Mouse (Mus musculus) induced T-regulatory cell, adult 2 months (primary cell): ENCODE data around the gene Tmem39b.

ENCODE experiments used
- DNase-seq: peaks from one replicate; pipeline ENCODE4 v3.0.0-alpha.2; 2012; ENCODE audit warnings: low read depth

Gene Tmem39b

GRCm38 (mm10) chr4:129683901-129684493 lies 12.6 kb downstream of the Tmem39b start:
- DNase-seq: no peak

GRCm38 (mm10) chr4:129681837-129682236 lies 14.8 kb downstream of the Tmem39b start:
- DNase-seq: no peak

GRCm38 (mm10) chr4:129672878-129673449 lies 23.7 kb downstream of the Tmem39b start:
- DNase-seq: no peak

GRCm38 (mm10) chr4:129672083-129672877 lies 24.4 kb downstream of the Tmem39b start, which contains the start of gene Kpna6:
Kpna6 (minus strand) TSS chr4:129672767.
- peak; percentile 89 for DNase-seq

GRCm38 (mm10) chr4:129671491-129672082 lies 25.1 kb downstream of the Tmem39b start:
- peak; percentile 81 for DNase-seq

GRCm38 (mm10) chr4:129662255-129662813 lies 34.3 kb downstream of the Tmem39b start:
- DNase-seq: peak; percentile 28

GRCm38 (mm10) chr4:129661584-129661983 lies 35.1 kb downstream of the Tmem39b start:
- DNase-seq: no peak

GRCm38 (mm10) chr4:129654770-129655169 lies 41.9 kb downstream of the Tmem39b start:
- DNase-seq: no peak

GRCm38 (mm10) chr4:129650359-129650758 lies 46.3 kb downstream of the Tmem39b start:
- DNase-seq: no peak

- DNase-seq: no peak
Observed at GRCm38 (mm10) chr4:129648656-129649055, 48.0 kb downstream of the Tmem39b start.

GRCm38 (mm10) chr4:129645204-129645603 lies 51.4 kb downstream of the Tmem39b start:
- no peak for DNase-seq

GRCm38 (mm10) chr4:129641756-129642155 lies 54.9 kb downstream of the Tmem39b start:
- no peak for DNase-seq

- peak; percentile 97 for DNase-seq
Observed at GRCm38 (mm10) chr4:129640638-129641467, 55.8 kb downstream of the Tmem39b start, which contains the start of gene Txlna. Txlna (minus strand) TSS chr4:129641065.

GRCm38 (mm10) chr4:129640101-129640637 lies 56.5 kb downstream of the Tmem39b start:
- DNase-seq: no peak

- no peak for DNase-seq
Observed at GRCm38 (mm10) chr4:129639221-129639620, 57.4 kb downstream of the Tmem39b start.

GRCm38 (mm10) chr4:129633852-129634251 lies 62.8 kb downstream of the Tmem39b start:
- DNase-seq: no peak

GRCm38 (mm10) chr4:129631867-129632266 lies 64.8 kb downstream of the Tmem39b start:
- DNase-seq: no peak

- no peak for DNase-seq
Observed at GRCm38 (mm10) chr4:129630944-129631343, 65.7 kb downstream of the Tmem39b start.
